Mouse (Mus musculus): ENCODE measurements around the gene Rpl7l1.

Gene Rpl7l1

DNA sequence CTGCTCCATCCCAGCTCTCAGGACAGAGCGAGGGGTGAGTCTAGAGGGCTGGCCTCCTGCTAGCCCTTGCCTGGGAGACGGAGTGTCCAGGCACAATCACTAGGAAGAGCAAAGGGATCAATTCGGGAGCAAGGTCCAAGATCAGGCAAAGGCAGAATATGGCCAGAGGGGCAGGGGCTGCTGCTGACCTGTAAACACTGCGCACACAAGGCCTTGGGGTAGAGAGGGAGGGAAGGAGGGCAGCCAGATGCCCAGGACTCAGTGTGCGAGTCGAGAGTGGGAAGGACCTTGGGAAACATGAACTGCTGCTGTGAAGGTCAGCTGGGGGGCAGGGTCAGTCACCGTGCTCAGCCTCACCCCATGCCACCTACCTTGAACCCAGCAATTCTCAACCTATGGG, 47.2 kb downstream of the Rpl7l1 start:
- DNase-seq (ENCODE audit: low read depth): no peak

- no peak for DNase-seq (ENCODE audit: low read depth)
These were observed 48.4 kb downstream of the Rpl7l1 start for GRCm38 (mm10) chr17:46734055-46734454.

DNA sequence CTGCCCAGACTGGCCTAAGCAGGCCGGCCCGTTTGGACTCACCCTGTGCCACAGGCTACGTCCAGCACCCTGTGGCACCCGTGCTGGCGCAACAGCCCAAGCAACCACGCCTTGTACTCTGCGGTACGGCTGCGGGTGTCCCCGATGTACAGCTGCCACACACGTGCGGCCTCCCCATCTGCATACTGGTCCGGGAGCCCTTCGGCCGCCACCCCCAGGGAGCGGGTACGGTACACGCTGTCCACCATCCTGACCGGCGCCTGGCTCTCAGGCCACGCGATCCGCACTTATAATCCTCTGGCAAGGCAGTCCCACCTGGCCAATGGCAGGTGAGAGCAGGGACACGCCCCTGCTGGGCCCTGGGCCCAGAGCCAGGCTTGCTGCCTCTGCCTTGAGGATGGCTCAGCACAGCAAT, 53.6 kb downstream of the Rpl7l1 start, which contains the start of gene Gnmt:
TSS of gene Gnmt (minus strand) at position 265 of the 415 bp plus-strand sequence.
- no peak for DNase-seq (ENCODE audit: low read depth)

GRCm38 (mm10) chr17:46728496-46728895, 54.0 kb downstream of the Rpl7l1 start:
- no peak for DNase-seq (ENCODE audit: low read depth)

- DNase-seq (ENCODE audit: low read depth): no peak
These were observed 54.5 kb downstream of the Rpl7l1 start for GRCm38 (mm10) chr17:46728021-46728420.

DNA sequence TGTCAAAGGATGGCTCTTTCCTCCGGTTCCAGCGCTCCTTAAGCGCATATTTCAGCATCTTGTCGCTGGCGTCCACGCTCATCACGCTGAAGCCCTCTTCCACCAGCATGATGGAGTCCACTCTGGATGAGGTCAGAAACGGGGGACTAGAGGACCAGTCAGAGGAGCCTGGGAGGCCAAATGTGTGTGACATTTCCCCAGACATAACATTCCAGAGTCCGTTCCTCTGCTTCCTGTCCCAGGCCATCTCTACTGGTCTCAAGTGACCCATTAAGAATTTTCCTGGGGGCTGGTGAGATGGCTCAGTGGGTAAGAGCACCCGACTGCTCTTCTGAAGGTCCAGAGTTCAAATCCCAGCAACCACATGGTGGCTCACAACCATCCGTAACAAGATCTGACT, 55.2 kb downstream of the Rpl7l1 start:
- no peak for DNase-seq (ENCODE audit: low read depth)

GRCm38 (mm10) chr17:46725731-46726645, 56.5 kb downstream of the Rpl7l1 start:
- no peak for DNase-seq (ENCODE audit: low read depth)

DNA sequence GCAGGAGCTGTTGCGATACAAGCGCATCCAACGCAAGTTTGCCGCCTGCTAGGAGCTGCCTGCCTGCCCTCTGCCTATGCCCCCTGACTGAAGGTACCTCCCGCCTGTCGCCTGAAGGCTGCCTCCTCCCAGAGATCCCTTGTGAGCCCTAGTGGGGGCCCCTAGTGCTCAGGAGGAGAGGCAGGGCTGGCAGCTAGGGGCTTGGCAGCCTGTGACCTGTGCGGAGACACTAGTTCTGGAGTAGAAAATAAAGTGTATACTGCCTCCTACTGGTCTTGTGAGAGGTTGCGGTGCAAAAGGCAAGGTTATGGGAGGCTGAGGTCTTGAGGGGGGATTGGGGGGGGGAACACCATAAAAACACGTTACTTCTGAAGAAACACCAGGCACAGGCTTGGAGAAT, 57.2 kb downstream of the Rpl7l1 start:
- DNase-seq (ENCODE audit: low read depth): no peak

DNA sequence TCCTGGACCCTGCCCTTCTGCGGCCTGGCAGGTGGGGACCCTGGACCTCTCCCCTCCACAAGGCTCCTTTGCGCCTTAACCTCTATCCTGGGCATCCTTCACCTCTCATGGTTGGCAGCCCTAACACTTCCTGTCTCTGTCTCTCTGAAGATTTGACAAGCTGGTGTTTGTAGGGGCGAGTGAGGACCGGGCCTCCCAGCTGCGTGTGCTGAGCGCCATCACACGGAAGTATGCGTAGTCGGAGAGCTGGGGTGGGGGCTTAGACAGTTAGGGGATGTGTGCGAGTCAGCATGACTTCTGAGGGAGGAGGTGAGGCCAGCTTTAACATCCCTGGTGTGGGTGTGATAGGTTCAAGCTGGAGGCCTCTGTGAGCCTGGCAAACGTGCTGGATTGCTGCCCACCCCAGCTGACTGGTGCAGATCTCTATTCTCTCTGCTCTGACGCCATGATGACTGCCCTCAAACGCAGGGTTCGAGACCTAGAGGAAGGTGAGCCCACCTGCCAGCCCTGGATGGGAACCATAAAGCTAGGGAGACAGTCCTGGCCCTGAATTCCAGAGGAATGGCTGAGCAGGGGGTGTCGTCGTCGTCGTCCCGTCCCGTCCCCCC, 57.9 kb downstream of the Rpl7l1 start:
- DNase-seq (ENCODE audit: low read depth): no peak
